Mouse (Mus musculus) limb, embryonic 10.5 days (tissue): Measurements from ENCODE around the gene Carmil1. TPM values are rescaled to one million over a fixed set of nuclear protein-coding genes. Genes with fewer than 3 reads are reported as not detected.

Source experiments
- DNase-seq: peaks from one replicate; pipeline ENCODE4 v3.0.0-alpha.2; 2017; ENCODE audit warnings: low spot score
- H3K27ac ChIP-seq: fragments of 300-500 bp; sonication (generic); 2 replicates; pipeline ENCODE4 v1.5.1; 2016; ENCODE audit warnings: mild to moderate bottlenecking
- H3K27me3 ChIP-seq: fragments of 300-500 bp; sonication (generic); 2 replicates; pipeline ENCODE4 v1.6.1; 2016; ENCODE audit warnings: low read depth, mild to moderate bottlenecking; ENCODE audit not compliant: poor library complexity, severe bottlenecking
- H3K36me3 ChIP-seq: fragments of 300-500 bp; sonication (generic); 2 replicates; pipeline ENCODE4 v1.6.1; 2016; ENCODE audit warnings: mild to moderate bottlenecking, moderate library complexity
- H3K4me1 ChIP-seq: fragments of 300-500 bp; sonication (generic); 2 replicates; pipeline ENCODE4 v1.6.1; 2016
- H3K4me3 ChIP-seq: fragments of 300-500 bp; sonication (generic); 2 replicates; pipeline ENCODE4 v1.5.1; 2016; ENCODE audit warnings: mild to moderate bottlenecking, moderate library complexity
- H3K9me3 ChIP-seq: fragments of 300-500 bp; sonication (generic); replicated peaks from 2 replicates; pipeline ENCODE4 v1.6.1; 2016; ENCODE audit warnings: mild to moderate bottlenecking
- WGBS: fragments of 180-500 bp; shearing (Covaris S2); methylation state at CpG from one replicate; pipeline ENCODE4 v1.1.7; 2016; 5-methylcytosine and 5-hydroxymethylcytosine counted together
- polyA plus RNA-seq: library from polyadenylated mRNA; unstranded; fragments of >200 nt; fragmentation: Nextera tagmentation; extraction: Ambion mirVana; gene quantifications from 2 replicates; pipeline ENCODE4 v1.2.1, GENCODE M21; 2016

The Carmil1 gene
- polyA plus RNA-seq, 1 experiment from 2014 or later, result 33.1 TPM

- Histone ChIP-seq H3K4me1 (peaks cover 15% of the 10 kb centered on the region), H3K4me3 (no peak overlapping the region), H3K27ac (no peak overlapping the region), H3K9me3 (no peaks in the 10 kb centered on the region), H3K27me3 (no peaks in the 10 kb centered on the region), H3K36me3 (no peaks in the 10 kb centered on the region)
- 78% methylated on average over 7 of the region's 7 CpGs for WGBS
- DNase-seq, result no peak
These were observed 128.0 kb downstream of the Carmil1 start for GRCm38 (mm10) chr13:24152610-24153009.

DNA sequence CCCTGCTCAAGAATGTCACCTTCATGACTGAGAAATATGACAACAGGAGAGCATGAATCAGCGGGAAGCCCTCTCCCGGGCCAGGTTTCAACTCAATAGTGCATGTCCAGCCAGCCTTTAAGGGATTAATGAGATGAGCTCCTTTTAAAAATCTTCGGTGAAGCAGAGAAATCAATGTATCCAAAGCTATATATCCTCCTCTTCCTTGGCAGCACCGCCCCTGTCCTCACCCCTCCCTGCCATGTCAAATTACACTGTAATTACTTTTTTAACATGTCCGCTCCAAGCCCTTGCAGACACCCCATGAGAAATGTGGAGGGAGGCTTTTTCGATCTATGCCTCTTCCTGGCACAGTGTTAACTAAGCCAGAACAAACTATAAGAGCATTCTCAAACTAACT, 129.3 kb downstream of the Carmil1 start:
- Histone ChIP-seq H3K27ac (no peak overlapping the region), H3K9me3 (no peaks in the 10 kb centered on the region), H3K4me1 (peaks cover 15% of the 10 kb centered on the region), H3K27me3 (no peaks in the 10 kb centered on the region), H3K4me3 (no peak overlapping the region), H3K36me3 (no peaks in the 10 kb centered on the region)
- DNase-seq, result no peak
- 79% methylated on average over 6 of the region's 6 CpGs for WGBS

DNA sequence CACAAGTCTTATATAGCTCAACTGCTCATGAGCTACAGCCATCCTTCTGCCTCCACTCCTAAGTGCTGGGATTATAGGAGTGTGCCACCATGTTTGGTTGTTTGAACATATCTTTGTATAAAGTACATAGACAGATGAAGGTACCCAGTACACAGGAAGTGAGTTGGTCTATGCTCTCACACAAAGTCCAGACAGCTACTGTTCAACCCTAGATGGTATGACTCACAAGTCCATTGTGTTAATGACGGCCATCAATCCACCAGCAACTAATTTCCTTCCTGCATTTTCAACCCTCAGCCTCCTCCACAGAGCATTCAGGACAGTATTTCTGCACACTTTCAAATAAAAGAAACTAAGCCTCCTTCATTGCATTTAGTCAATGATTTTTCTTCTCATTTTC, 132.0 kb downstream of the Carmil1 start:
- no peak for DNase-seq
- Histone ChIP-seq H3K4me1 (peaks cover 11% of the 10 kb centered on the region; the same call in 1 of the 2 replicates), H3K27ac (no peak overlapping the region), H3K27me3 (no peaks in the 10 kb centered on the region), H3K4me3 (no peak overlapping the region), H3K36me3 (no peaks in the 10 kb centered on the region), H3K9me3 (no peaks in the 10 kb centered on the region)
- WGBS, result 91% methylated on average over 1 of the region's 1 CpGs

DNA sequence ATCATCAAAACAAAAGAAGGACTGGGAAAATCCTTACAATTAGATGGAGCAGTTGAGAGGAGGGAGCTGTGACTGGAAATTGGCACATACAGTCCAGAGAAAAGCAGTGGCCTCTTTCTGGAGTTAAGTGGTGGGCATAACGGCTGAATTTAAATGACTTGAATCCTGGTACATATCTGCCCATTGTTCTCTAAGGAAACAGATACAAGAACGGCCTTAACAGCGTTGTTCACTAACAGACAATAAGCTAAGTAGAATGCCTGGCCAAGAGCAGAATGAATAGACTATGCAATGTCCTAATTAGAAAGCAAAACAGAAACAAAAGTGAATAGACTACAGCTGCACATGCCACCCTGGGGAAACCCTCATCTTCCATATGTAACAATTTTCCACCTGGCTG, 133.6 kb downstream of the Carmil1 start:
- Histone ChIP-seq H3K9me3 (no peaks in the 10 kb centered on the region), H3K27me3 (no peaks in the 10 kb centered on the region), H3K27ac (no peak overlapping the region), H3K36me3 (no peaks in the 10 kb centered on the region), H3K4me1 (peaks cover 11% of the 10 kb centered on the region; the same call in 1 of the 2 replicates), H3K4me3 (no peak overlapping the region)
- WGBS, result 95% methylated on average over 3 of the region's 3 CpGs
- no peak for DNase-seq

- no peak overlapping the region for H3K4me3 ChIP-seq
- H3K36me3 ChIP-seq, result no peaks in the 10 kb centered on the region
- peaks cover 6% of the 10 kb centered on the region; the same call in 1 of the 2 replicates for H3K4me1 ChIP-seq
- no peaks in the 10 kb centered on the region for H3K27me3 ChIP-seq
- no peaks in the 10 kb centered on the region for H3K9me3 ChIP-seq
- H3K27ac ChIP-seq, result no peak overlapping the region
- 91% methylated on average over 5 of the region's 5 CpGs for WGBS
- DNase-seq, result no peak
These were observed 134.1 kb downstream of the Carmil1 start for GRCm38 (mm10) chr13:24146541-24146940.

GRCm38 (mm10) chr13:24144858-24145257, 135.7 kb downstream of the Carmil1 start:
- Histone ChIP-seq H3K9me3 (no peaks in the 10 kb centered on the region), H3K4me3 (no peak overlapping the region), H3K27me3 (no peaks in the 10 kb centered on the region), H3K36me3 (no peaks in the 10 kb centered on the region), H3K27ac (no peak overlapping the region), H3K4me1 (peaks cover 3% of the 10 kb centered on the region; the same call in 1 of the 2 replicates)
- 79% methylated on average over 4 of the region's 4 CpGs for WGBS
- DNase-seq, result no peak

DNA sequence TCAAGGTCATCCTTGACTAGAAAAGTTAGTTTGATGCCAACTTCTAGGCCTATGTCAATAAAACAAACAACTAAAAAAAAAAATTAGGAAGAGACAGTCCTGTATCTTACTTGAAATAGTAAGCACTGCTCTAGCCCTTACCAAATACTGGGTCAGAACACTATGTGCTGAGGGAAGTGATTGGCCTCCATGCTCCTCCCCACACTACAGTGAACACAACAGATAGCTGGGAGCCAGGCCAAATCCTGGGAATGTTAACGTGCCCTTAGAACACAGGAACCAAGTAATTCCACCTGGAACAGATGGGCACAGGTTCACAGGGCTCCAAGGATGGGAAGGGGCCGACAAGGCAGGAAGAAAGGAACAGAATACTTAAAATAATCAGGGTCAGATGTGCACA, 136.5 kb downstream of the Carmil1 start:
- H3K36me3 ChIP-seq, result no peaks in the 10 kb centered on the region
- peaks cover 3% of the 10 kb centered on the region; the same call in 1 of the 2 replicates for H3K4me1 ChIP-seq
- 57% methylated on average over 2 of the region's 2 CpGs for WGBS
- no peaks in the 10 kb centered on the region for H3K9me3 ChIP-seq
- H3K27ac ChIP-seq, result no peak overlapping the region
- no peak for DNase-seq
- no peaks in the 10 kb centered on the region for H3K27me3 ChIP-seq
- no peak overlapping the region for H3K4me3 ChIP-seq

DNA sequence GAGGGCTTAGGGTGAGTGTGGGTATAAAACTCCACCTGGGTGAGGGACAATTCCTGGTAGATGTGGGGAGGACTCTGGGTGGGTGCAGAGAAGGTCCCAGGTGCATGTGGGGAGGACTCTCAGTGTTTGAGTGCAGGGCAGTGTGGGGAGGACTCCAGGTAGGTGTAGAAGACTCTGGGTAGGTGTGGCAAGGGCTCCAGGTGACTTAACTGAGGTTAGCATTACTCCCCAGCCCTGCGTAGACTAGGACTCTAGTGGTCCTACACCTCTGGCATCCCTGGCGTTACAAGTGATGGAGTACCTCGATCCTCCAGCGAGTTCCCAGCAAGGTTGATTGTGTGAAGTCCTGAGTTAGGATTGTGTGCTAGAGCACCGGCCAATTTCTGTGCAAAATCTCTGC, 143.8 kb downstream of the Carmil1 start:
- no peak overlapping the region for H3K27ac ChIP-seq
- no peaks in the 10 kb centered on the region for H3K27me3 ChIP-seq
- WGBS, result 84% methylated on average over 5 of the region's 5 CpGs
- peaks cover 24% of the 10 kb centered on the region for H3K4me1 ChIP-seq
- no peak for DNase-seq
- no peaks in the 10 kb centered on the region for H3K36me3 ChIP-seq
- no peaks in the 10 kb centered on the region for H3K9me3 ChIP-seq
- H3K4me3 ChIP-seq, result no peak overlapping the region

DNA sequence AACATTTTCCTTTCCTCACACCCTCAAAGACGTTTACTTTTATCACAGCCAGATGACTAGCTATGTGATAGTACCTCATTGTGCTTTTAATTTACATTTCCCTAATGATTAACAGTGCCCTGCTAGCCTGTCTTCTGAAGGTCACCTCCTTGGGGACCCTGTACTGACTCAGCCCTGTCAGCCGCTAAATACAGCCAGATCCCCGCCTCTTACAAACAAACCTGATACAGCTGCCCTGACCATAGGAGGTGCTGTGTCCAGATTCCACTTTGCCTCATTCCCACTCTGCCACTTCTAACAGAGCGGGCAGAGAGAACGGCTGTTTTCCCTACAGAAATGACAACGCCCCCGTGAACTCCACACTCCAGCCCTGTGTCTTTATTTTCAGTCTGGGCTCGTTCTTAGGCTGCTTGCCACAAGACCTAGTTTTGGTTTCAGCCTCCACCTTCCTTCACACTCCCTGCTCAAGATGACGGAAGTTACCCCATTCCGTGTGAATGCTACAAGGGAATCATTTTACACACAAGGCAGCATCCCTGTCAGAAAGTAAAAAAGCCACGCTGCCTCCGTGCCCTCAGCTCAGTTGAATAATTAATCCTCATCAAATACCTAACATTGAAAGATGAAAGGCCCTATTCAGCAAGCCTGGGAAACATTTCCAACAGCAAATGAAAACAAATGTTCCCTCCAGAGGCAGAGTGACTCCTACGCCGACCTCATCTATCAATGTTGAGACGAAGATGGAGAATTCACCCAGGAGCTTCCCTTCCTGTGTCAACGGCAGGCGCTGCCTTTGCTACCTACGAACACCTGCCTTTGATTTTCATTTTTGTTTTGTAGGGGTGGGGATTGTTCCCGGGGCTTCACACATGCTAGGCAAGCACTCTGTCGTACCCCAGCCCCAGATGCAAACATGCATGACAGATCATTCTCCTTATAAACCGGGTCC, 145.0 kb downstream of the Carmil1 start:
- peaks cover 24% of the 10 kb centered on the region for H3K4me1 ChIP-seq
- DNase-seq, result peak; percentile 36
- 34% methylated on average over 21 of the region's 21 CpGs for WGBS
- no peak overlapping the region for H3K4me3 ChIP-seq
- H3K36me3 ChIP-seq, result no peaks in the 10 kb centered on the region
- H3K27me3 ChIP-seq, result no peaks in the 10 kb centered on the region
- H3K27ac ChIP-seq, result no peak overlapping the region
- H3K9me3 ChIP-seq, result no peaks in the 10 kb centered on the region

- Histone ChIP-seq H3K4me1 (peaks cover 24% of the 10 kb centered on the region), H3K4me3 (no peak overlapping the region), H3K27me3 (no peaks in the 10 kb centered on the region), H3K9me3 (no peaks in the 10 kb centered on the region), H3K36me3 (no peaks in the 10 kb centered on the region), H3K27ac (no peak overlapping the region)
- DNase-seq, result no peak
- WGBS, result 92% methylated on average over 3 of the region's 3 CpGs
These were observed 147.7 kb downstream of the Carmil1 start for GRCm38 (mm10) chr13:24132866-24133265.

DNA sequence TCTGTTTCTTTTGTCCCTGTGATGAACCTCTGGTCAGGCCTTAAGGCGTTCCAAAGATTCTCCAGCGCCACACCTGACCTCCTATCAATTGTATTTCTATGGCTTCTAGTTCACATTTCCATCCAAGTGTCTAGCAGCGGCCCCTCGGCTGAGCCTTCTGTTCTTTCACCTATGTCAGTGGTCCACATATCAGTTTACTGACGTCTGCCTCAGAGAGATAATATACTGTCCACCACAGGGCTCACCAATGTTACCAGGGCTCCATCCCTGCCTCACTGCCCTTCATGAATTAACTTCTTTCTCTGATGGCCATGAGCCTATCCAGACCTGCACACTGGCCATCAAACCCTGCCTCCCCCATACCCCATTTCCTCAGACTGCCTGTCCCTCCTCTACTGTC, 149.3 kb downstream of the Carmil1 start:
- 90% methylated on average over 5 of the region's 5 CpGs for WGBS
- Histone ChIP-seq H3K4me3 (no peak overlapping the region), H3K4me1 (peaks cover 16% of the 10 kb centered on the region), H3K27me3 (no peaks in the 10 kb centered on the region), H3K36me3 (no peaks in the 10 kb centered on the region), H3K9me3 (no peaks in the 10 kb centered on the region), H3K27ac (no peak overlapping the region)
- no peak for DNase-seq

GRCm38 (mm10) chr13:24130741-24131140, 149.9 kb downstream of the Carmil1 start:
- Histone ChIP-seq H3K27me3 (no peaks in the 10 kb centered on the region), H3K4me3 (no peak overlapping the region), H3K36me3 (no peaks in the 10 kb centered on the region), H3K9me3 (no peaks in the 10 kb centered on the region), H3K27ac (no peak overlapping the region), H3K4me1 (peaks cover 16% of the 10 kb centered on the region)
- WGBS, result 89% methylated on average over 2 of the region's 2 CpGs
- DNase-seq, result no peak

GRCm38 (mm10) chr13:24128731-24129130, 151.9 kb downstream of the Carmil1 start:
- H3K36me3 ChIP-seq, result no peaks in the 10 kb centered on the region
- H3K4me1 ChIP-seq, result peaks cover 7% of the 10 kb centered on the region; the same call in 1 of the 2 replicates
- 95% methylated on average over 1 of the region's 1 CpGs for WGBS
- H3K27me3 ChIP-seq, result no peaks in the 10 kb centered on the region
- H3K27ac ChIP-seq, result no peak overlapping the region
- DNase-seq, result no peak
- H3K4me3 ChIP-seq, result no peak overlapping the region
- no peaks in the 10 kb centered on the region for H3K9me3 ChIP-seq
